In the genomic region with DNA sequence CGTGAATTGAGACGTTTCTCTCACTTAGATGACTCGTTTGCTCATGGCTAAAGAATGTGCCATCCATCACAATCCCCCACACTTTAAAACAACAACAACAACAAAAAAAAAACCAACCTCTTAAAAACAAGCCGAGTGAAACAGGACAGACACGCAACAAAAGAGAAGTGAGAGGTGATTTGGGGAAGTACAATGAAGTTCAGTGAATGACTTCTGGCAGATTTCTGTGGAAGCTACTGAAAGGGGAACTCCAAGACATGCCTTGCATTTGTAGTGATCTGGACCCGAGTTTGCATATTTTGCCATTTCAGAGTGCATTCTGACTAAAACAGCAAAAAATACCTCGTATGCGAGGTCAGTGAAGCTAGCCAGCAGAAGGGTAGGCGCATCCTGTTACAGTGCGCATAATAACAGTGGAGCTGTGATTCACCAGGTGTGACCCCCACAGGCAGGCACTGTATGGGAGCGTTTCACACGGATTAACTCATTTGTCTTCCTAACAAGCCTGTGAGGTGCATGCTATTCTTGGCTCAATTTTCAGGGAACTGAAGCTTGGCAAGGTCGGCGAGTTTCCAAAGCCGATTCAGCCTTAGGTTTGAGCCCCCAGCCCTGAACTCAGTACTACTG, we compare ENCODE assay signal across 9 mouse cellular contexts. TPM values are rescaled to one million over a fixed set of nuclear protein-coding genes. Genes with fewer than 3 reads are reported as not detected.
DNase-seq lines count a peak whose midpoint lies in the region; ATAC-seq and TF ChIP-seq lines count a peak whose summit lies in the region.
"Had no signal": no experiment of that assay in that cellular context is flagged by ENCODE, and none has a peak within 500 bp of the region (broad histone marks: within the 10 kb centered on the region; RNA-seq: fewer than 3 reads in every experiment).

No protein-coding gene starts in this region.

- no peak for TF ChIP-seq CTCF in lung, adult 2 months (IDR thresholded peaks at IDR 0.05; ENCODE audit: insufficient read depth, low read length)

- DNase-seq in forebrain, embryonic 11.5 days (ENCODE audit: low spot score) = no peak
- DNase-seq in lung, adult 2 months = no peak
- no peak for DNase-seq in lung, postnatal 10 days
- DNase-seq in spleen, postnatal 36 days (ENCODE audit: low spot score in 2 of 2) = peak; percentile 85 to 88
- DNase-seq in gastrocnemius, postnatal 36 days = no peak
- DNase-seq in left cerebral cortex, adult 8-10 months (ENCODE audit: low spot score in 2 of 2) = no peak

- H3K4me1 ChIP-seq in forebrain, embryonic 13.5 days = peaks cover 14% of the 10 kb centered on the region
- peaks cover 5% of the 10 kb centered on the region; the same call in 1 of the 2 replicates for H3K4me1 ChIP-seq in forebrain, embryonic 11.5 days (replicated peaks; ENCODE audit: control insufficient read depth, insufficient read depth, low read length)
- H3K4me1 ChIP-seq in lung, adult 2 months (ENCODE audit: control insufficient read depth, insufficient read depth, low read length) = no peaks in the 10 kb centered on the region; the same call in 1 of the 2 replicates

- no peaks in the 10 kb centered on the region for H3K36me3 ChIP-seq in forebrain, embryonic 13.5 days (ENCODE audit: poor library complexity, severe bottlenecking)
- no peaks in the 10 kb centered on the region for H3K36me3 ChIP-seq in forebrain, embryonic 11.5 days (ENCODE audit: control insufficient read depth, insufficient read depth, low read length)
- H3K36me3 ChIP-seq: limb, embryonic 15.5 days had no signal

- WGBS in forebrain, embryonic 13.5 days = 17% methylated on average over 15 of the region's 15 CpGs
- 28% methylated on average over 15 of the region's 15 CpGs for WGBS in forebrain, embryonic 11.5 days
- WGBS in lung, adult 2 months = 31% methylated on average over 15 of the region's 15 CpGs

- H3K9ac ChIP-seq in forebrain, embryonic 13.5 days = no peak overlapping the region
- no peak overlapping the region for H3K9ac ChIP-seq in forebrain, embryonic 11.5 days (ENCODE audit: low read length)
- H3K9ac ChIP-seq: limb, embryonic 15.5 days had no signal

- TF ChIP-seq POLR2A in lung, adult 2 months (IDR thresholded peaks at IDR 0.05; ENCODE audit: borderline replicate concordance, extremely low read depth, low read depth, low read length) = no peak

- ATAC-seq in forebrain, embryonic 13.5 days = no peak
- ATAC-seq in forebrain, embryonic 11.5 days (replicated peaks; ENCODE audit: low FRiP score) = no peak
- ATAC-seq in inflammation-experienced regulatory T-cells, adult 6 months = peak; percentile 35

- no peak overlapping the region for H3K27ac ChIP-seq in forebrain, embryonic 13.5 days
- H3K27ac ChIP-seq in forebrain, embryonic 11.5 days (ENCODE audit: low read depth, low read length) = no peak overlapping the region
- H3K27ac ChIP-seq: limb, embryonic 15.5 days had no signal

- no peaks in the 10 kb centered on the region for H3K27me3 ChIP-seq in forebrain, embryonic 13.5 days
- no peaks in the 10 kb centered on the region for H3K27me3 ChIP-seq in forebrain, embryonic 11.5 days (ENCODE audit: control insufficient read depth, insufficient read depth, low read length)
- H3K27me3 ChIP-seq: limb, embryonic 15.5 days had no signal

- intact Hi-C loops in gastrocnemius, postnatal 36 days (cut with DNase I) = no loop called here

- H3K4me3 ChIP-seq in forebrain, embryonic 13.5 days = no peak overlapping the region
- H3K4me3 ChIP-seq in forebrain, embryonic 11.5 days (ENCODE audit: low read depth, low read length) = no peak overlapping the region
- H3K4me3 ChIP-seq in lung, adult 2 months (replicated peaks; ENCODE audit: extremely low read depth, low read depth, low read length) = peak overlapping the region; percentile 41
- H3K4me3 ChIP-seq: limb, embryonic 15.5 days had no signal

- H3K9me3 ChIP-seq in forebrain, embryonic 13.5 days (replicated peaks) = no peaks in the 10 kb centered on the region
- no peaks in the 10 kb centered on the region for H3K9me3 ChIP-seq in forebrain, embryonic 11.5 days (ENCODE audit: control insufficient read depth, low read length)
- H3K9me3 ChIP-seq: limb, embryonic 15.5 days had no signal

- peak overlapping the region; percentile 22; the same call in 1 of the 2 replicates for H3K4me2 ChIP-seq in forebrain, embryonic 13.5 days
- no peak overlapping the region for H3K4me2 ChIP-seq in forebrain, embryonic 11.5 days (ENCODE audit: low read depth, low read length, severe bottlenecking)
- H3K4me2 ChIP-seq: limb, embryonic 15.5 days had no signal

RNA-seq across cellular contexts. Expression of gene Bmp2k, which starts 17.4 kb away (rescaled TPM):
- polyA plus RNA-seq in forebrain, embryonic 13.5 days (2015; fragmentation: Nextera tagmentation; extraction: Ambion mirVana) = 7.6 and 9.3 TPM in 2 replicates
- polyA plus RNA-seq in forebrain, embryonic 11.5 days (2014; fragmentation: Nextera tagmentation; extraction: Ambion mirVana) = 9.0 and 10.2 TPM in 2 replicates
- 9.1 and 11.6 TPM in 2 replicates for polyA plus RNA-seq in lung, adult 2 months (2012; rRNA removed)
- polyA plus RNA-seq in inflammation-experienced regulatory T-cells, adult 6 months (2017; shearing (Covaris generic)) = 10 to 100 TPM in 2 of 3 experiments, 1 to 10 TPM in 1; 9.3 to 18.6 (median 10.8) TPM
- 1 to 10 TPM; 8.5 to 9.9 TPM for total RNA-seq in gastrocnemius, postnatal 36 days (2021)
- total RNA-seq in left cerebral cortex, adult 8-10 months (2022) = 10 to 100 TPM; 14.8 to 18.4 (median 16.2) TPM

Comparison
In these comparisons a context has a peak if more than half of its experiments do, and no peak if none do; other contexts are left out.
1. DNase-seq: peak in spleen, postnatal 36 days (2 of 2); none in forebrain, embryonic 11.5 days (single experiment), lung, adult 2 months (single experiment), lung, postnatal 10 days (single experiment), gastrocnemius, postnatal 36 days (0 of 2) and left cerebral cortex, adult 8-10 months (0 of 2).